Mouse (Mus musculus): ENCODE results near the gene Kazn. TPM values are rescaled to one million over a fixed set of nuclear protein-coding genes. Genes with fewer than 3 reads are reported as not detected.

Gene Kazn
- total RNA-seq, 2 experiments from 2014 or later: 7.3 to 9.1 TPM

DNA sequence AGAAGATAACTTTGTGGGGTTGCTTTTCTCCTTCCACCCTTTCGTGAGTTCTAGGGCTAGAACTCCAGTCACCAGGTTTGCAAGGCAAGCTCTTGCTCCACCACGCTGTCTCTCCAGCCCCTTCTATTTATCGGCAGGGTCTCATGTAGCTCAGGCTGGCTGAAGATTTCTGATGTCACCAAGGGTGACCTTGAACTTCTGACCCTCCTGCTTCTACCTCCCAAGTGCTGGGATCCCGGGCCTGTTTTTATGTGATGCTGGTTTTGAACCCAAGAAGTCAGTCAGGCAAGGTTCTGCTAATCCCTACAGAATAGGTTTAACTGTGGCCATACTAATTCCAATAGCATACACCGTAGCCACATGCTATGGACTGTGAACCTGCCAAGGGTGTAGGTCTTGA, 5.4 kb upstream of the Kazn start:
- intact Hi-C loops (cut with DNase I): loop anchor here (5.0 kb wide), 2 partner anchors 137 to 153 kb away; no protein-coding TSS in a partner anchor
- DNase-seq: no peak

DNA sequence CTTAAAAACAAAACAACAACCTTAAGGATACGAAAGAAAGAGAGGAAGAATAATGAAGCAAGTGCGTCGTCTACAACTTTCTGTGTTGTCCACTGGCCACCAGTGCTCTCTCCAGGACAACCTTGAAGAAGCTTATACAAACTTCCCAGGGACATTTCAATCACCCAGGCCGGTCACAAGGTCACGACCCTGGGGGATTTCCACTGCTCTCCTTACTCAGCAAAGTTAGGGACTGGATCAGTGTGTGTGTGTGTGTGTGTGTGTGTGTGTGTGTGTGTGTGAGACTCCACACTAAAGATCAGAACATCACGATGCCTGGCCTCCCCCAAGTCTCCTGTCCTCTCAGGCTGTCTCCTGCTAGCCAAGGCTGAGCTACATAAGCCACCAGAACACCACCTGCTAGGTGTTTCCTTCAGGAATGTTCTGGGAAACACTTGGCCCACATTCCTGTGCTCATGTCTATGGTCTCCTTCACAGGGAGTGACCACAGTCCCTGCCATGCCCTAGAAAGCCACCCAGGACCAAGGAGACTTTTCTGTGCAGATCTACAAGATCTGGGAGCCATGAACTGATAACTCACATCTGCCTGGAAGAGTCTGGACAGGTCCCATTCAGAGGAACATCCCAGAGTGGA, 3.7 kb upstream of the Kazn start:
- no peak for DNase-seq
- intact Hi-C loops (cut with DNase I): no loop called here

DNA sequence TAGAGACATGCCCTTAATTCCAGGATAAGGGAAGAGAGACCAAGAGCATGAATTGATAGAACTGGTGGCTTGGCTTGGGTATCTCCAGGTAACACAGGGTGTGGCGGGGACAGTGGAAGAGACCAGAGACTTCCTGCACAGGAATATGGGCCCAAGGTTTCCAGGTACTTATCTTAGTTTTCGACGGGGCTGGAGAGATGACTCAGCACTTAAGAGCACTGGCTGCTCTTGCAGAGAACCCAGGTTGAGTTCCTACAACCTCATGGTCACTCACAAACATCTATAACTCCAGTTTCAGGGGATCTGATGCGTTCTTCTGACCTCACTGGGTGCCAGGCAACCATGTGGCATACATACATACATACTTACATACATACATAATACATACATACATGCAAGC, 3.0 kb upstream of the Kazn start:
- DNase-seq: no peak
- intact Hi-C loops (cut with DNase I): no loop called here

GRCm38 (mm10) chr4:142240874-142241273, 1.7 kb upstream of the Kazn start:
- no peak for DNase-seq
- intact Hi-C loops (cut with DNase I): no loop called here

GRCm38 (mm10) chr4:142238486-142239239, 538 bp downstream of the Kazn start:
- peak; percentile 77 to 78 for DNase-seq
- intact Hi-C loops (cut with DNase I): loop anchor here (2.0 kb wide), 1 partner anchor 86 kb away; no protein-coding TSS in a partner anchor

DNA sequence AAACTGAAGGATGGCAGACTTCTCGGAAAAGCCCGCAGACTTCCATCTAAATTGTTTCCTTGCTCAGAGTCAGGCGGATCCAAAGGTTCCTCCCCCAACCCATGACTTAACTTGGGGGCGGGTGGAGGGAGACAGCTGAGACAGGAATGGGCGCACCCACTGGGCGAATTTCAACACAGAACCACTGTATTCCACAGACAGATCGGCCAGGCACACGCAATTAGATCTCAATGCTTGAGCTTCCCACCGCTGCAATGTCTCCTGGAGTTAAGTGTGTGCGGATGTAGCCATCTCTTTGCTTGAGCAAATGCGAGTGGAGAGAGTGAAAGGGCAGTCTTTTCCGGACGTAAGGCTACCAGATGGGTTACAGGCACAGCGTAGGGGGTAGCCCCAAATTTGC, 1.2 kb downstream of the Kazn start:
- DNase-seq: peak; percentile 48 to 51
- intact Hi-C loops (cut with DNase I): loop anchor here (2.0 kb wide), 1 partner anchor 85 kb away; no protein-coding TSS in a partner anchor

DNA sequence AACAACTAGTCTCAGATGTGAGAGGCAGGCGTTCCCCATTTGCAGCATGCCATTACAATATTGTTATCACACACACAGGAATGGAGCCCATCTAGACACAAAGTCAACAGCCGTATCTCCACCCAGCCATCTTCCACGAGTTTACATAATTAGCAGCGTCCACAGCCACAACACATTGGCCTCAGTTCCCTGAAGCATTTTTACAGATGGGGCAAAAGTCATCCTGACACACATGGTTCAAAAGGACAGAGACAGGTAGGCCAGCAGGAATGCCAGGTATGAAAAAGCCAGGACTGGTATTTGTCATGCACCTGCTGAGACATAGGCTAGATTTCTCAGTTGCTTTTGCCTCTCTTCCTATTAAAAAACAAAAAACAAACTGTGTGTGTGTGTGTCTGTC, 2.5 kb downstream of the Kazn start:
- no peak for DNase-seq
- intact Hi-C loops (cut with DNase I): no loop called here

GRCm38 (mm10) chr4:142235426-142235825, 3.8 kb downstream of the Kazn start:
- no peak for DNase-seq
- intact Hi-C loops (cut with DNase I): no loop called here

GRCm38 (mm10) chr4:142234828-142235227, 4.4 kb downstream of the Kazn start:
- intact Hi-C loops (cut with DNase I): no loop called here
- DNase-seq: no peak

- DNase-seq: no peak
- intact Hi-C loops (cut with DNase I): no loop called here
These were observed 10.2 kb downstream of the Kazn start for GRCm38 (mm10) chr4:142228821-142229575.

- DNase-seq: no peak
- intact Hi-C loops (cut with DNase I): no loop called here
These were observed 15.1 kb downstream of the Kazn start for GRCm38 (mm10) chr4:142223898-142224645.

DNA sequence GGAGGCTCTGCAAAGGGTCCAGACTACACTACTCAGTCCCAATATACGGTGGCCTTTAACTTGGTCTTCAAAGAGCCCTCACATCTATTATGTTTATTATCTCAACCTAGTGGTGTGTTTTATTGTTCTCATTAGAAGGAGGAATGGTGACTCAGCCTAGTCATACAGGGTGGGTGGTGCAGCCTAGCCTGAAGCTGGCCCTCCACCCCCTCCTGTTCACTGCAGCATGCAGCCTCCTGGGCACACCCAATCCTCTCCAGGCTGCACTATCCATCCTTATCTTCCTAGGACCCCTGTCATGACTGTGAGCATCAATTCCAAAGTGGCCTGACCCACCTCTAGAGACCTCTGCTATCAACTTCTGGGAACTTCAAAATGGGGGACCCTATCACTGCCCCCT, 16.8 kb downstream of the Kazn start:
- DNase-seq: no peak
- intact Hi-C loops (cut with DNase I): no loop called here

- intact Hi-C loops (cut with DNase I): no loop called here
- DNase-seq: no peak
These were observed 17.5 kb downstream of the Kazn start for GRCm38 (mm10) chr4:142221757-142222072.

DNA sequence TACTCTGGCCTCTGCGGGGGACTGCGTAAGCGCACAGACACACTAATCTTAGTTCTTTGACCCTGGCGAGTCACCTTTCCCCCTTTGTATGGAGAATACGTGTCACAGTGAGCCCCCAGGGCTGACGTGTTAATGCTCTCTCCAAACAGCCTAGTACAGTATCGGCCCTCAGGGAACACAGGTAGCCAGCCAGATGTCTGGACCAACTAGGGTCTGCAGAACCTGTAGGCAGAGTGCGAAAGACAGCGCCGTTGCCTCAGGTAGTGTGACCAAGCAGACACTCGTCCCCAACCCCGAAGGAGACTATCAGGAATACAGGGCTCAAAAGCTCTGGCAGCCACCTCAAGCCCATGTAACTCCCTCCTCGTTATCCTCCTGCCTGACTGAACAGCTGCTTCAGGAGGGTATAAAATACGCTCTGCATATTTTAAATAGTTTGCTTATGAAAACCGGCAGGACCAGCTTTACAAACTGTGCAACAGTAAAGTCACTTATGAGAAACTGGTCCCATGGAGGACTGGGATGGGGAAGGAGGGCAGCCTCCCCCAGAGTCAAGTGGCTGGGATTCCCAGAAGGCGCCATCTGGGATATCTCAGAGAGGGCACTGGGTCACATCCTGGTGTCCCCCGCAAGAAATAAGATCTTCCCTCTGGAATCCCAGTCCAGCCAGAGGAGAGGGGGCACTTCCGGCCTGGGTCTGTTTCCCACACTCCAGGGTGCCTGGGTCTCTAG, 18.0 kb downstream of the Kazn start:
- DNase-seq: peak; percentile 40 to 58
- intact Hi-C loops (cut with DNase I): no loop called here

GRCm38 (mm10) chr4:142218997-142219396, 20.2 kb downstream of the Kazn start:
- intact Hi-C loops (cut with DNase I): no loop called here
- no peak for DNase-seq

- intact Hi-C loops (cut with DNase I): no loop called here
- no peak for DNase-seq
These were observed 22.2 kb downstream of the Kazn start for GRCm38 (mm10) chr4:142217048-142217447.

GRCm38 (mm10) chr4:142215760-142216159, 23.4 kb downstream of the Kazn start:
- no peak for DNase-seq

DNA sequence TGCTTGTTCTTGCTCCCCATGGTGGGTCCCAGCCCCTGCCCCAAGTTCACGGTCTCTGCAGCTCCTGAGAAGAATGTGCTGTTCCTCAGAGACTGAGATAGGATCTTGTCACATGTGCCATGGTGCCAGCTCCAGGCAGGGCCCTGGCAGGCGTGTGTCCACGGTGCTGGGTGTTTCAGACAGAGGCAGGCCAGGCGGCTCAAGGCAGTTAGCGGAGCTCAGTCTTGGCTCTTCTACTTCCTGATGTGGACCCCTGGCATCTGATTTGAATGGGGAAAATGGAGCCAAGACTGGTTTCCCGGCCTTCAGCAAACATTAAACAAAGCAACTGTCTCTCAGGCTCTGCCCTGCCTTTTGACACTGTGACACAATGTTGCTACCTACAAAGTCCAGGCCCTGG, 24.7 kb downstream of the Kazn start:
- intact Hi-C loops (cut with DNase I): no loop called here
- DNase-seq: no peak

More at GRCm38 (mm10) chr4:142215760-142216159, 23.4 kb downstream of the Kazn start:
- intact Hi-C loops (cut with DNase I): no loop called here

DNA sequence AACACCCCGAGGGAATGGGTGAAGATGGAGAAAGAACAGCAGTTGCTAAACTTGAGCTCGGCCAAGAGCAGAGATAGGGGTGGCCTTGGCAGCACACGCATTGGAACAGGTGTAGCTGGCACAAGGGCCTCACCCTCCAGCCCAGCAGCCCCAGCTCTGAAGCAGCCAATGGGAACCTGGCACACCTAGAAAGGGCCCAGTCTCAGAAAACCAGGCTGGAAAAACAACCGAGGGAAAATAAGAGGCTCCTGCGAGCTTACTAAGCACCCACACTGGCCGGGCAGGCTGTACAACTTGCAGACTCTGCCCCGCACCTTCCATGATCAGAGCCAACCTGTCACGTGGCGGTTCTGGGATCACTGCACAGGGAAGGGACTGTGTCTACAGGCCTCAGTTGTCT, 26.8 kb downstream of the Kazn start:
- no peak for DNase-seq
- intact Hi-C loops (cut with DNase I): no loop called here

DNA sequence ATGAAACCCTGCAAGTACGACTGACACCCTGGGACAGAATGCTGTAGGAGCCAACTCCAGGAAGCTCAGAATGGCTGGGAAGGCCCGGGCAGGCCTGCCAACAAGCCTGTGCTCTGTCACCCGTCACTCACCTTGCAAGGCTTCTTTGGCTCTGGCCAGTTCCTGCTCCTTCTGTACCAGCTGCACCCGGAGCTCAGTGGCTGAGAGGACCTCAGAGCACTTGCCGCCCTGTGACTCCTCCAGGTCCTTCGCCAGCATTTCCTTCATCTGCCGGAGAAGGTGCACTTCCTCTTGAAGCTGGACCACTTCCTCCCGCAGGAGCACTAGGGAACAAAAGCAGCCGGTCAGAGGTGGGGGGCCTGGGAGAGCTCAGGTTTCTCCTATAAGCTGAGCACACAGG, 29.3 kb downstream of the Kazn start:
- peak; percentile 55 to 59 for DNase-seq
- intact Hi-C loops (cut with DNase I): no loop called here

Measured in heart, postnatal 10 days (tissue).